Mouse (Mus musculus) granulocyte monocyte progenitor cell, adult 5-6 weeks (primary cell): ENCODE data around the gene Phf6. TPM values are rescaled to one million over a fixed set of nuclear protein-coding genes. Genes with fewer than 3 reads are reported as not detected.
"Not testable (repeated sequence)": the region's sequence is repeated elsewhere in the genome, so short reads cannot be mapped to it uniquely, and the experiment has no call there.

Experiments used
- ATAC-seq: replicated peaks from 2 replicates; pipeline ENCODE4 v1.8.0; 2016; ENCODE audit warnings: mild to moderate bottlenecking, moderate TSS enrichment, inconsistent platforms; ENCODE audit not compliant: poor library complexity, severe bottlenecking
- total RNA-seq, 2 experiments: library from RNA; stranded (forward) in 1 of 2; stranded (reverse) in 1 of 2; fragments of 200-712, 200-1000 nt in 1 of 2; fragments of >200 nt in 1 of 2; fragmentation: Nextera tagmentation in 1 of 2; gene quantifications; 2 replicates each; pipeline ENCODE4 v1.2.3; 2014 to 2017

Phf6 gene
- total RNA-seq, 2 experiments from 2014 or later = 37.3 to 44.8 TPM

GRCm38 (mm10) chrX:52972129-52972528, 60.1 kb downstream of the Phf6 start:
- ATAC-seq = no peak

- ATAC-seq = peak; percentile 81
These were observed 60.6 kb downstream of the Phf6 start for GRCm38 (mm10) chrX:52972680-52973079.

GRCm38 (mm10) chrX:52978576-52978975, 66.5 kb downstream of the Phf6 start:
- ATAC-seq = no peak

- no peak for ATAC-seq
These were observed 69.3 kb downstream of the Phf6 start for GRCm38 (mm10) chrX:52981378-52981777.

GRCm38 (mm10) chrX:52987905-52988783, 76.1 kb downstream of the Phf6 start, which contains the start of gene Hprt:
TSS of gene Hprt (plus strand) at chrX:52988137.
- ATAC-seq = peak; percentile 96

- ATAC-seq = not testable (repeated sequence)
These were observed 82.7 kb downstream of the Phf6 start for GRCm38 (mm10) chrX:52994726-52995125.

GRCm38 (mm10) chrX:53004887-53005286, 92.8 kb downstream of the Phf6 start:
- ATAC-seq = peak; percentile 35; the same call in 1 of the 2 replicates

- ATAC-seq = peak; percentile 82
These were observed 94.0 kb downstream of the Phf6 start for GRCm38 (mm10) chrX:53006062-53006461.

Other genes with a start within 250 kb of the Phf6 start
- gene Ccdc160, start 121.1 kb upstream of the Phf6 start, total RNA-seq (2014; fragmentation: Nextera tagmentation) = not detected in 2 replicates
- gene Ccdc160, start 121.1 kb upstream of the Phf6 start, total RNA-seq (2017) = not detected in 2 replicates
- 260 and 308 TPM in 2 replicates for gene Hprt, start 75.9 kb downstream of the Phf6 start, total RNA-seq (2014; fragmentation: Nextera tagmentation)
- gene Hprt, start 75.9 kb downstream of the Phf6 start, total RNA-seq (2017) = 398 and 447 TPM in 2 replicates